Mouse (Mus musculus) frontal cortex, postnatal 25 days (tissue): ENCODE measurements around the gene Crp.

Experiments
- DNase-seq, 2 experiments: peaks; one replicate each; pipeline ENCODE4 v3.0.0; 2022; ENCODE audit warnings: low spot score in 2 of 2

The Crp gene

DNA sequence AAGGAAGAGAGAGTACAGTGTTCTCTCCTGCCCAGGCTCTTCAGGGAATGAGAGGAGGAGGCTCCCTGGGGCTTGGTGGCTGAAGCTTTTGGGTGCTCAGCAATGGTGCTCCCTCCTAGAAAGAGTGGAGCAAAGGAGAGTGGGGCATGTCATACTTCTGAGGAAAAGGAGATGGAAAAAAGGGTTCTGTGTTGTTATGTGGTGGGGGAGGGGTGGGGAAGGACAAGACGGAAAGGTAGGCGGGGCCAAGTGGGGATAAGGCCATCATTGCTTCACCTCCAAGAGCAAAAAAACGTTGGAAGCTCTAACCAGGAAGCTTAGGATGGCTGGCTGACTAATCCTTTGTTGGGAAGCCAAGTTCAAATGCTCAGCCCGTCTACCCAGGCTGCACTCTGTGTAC lies 14.1 kb downstream of the Crp start:
- DNase-seq: no peak

DNA sequence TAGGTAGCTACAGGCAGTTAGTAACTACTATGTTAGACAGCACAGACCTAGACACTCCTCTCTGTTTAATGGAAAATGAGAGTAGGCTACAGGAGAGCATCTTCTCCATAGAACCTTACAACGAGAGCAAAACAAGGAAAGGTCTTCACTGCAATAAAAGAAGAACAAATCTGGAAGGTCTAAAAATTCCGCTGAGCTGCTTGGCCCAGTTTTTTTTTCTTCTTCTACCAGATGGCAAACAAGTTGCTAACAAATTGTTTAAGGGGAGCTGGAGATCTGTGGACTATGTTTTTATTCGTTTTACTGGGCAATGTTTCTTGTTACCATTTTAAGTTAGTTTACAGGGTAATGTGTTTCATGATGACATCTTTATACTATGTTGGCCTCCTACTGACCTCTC lies 53.4 kb downstream of the Crp start:
- no peak for DNase-seq

DNA sequence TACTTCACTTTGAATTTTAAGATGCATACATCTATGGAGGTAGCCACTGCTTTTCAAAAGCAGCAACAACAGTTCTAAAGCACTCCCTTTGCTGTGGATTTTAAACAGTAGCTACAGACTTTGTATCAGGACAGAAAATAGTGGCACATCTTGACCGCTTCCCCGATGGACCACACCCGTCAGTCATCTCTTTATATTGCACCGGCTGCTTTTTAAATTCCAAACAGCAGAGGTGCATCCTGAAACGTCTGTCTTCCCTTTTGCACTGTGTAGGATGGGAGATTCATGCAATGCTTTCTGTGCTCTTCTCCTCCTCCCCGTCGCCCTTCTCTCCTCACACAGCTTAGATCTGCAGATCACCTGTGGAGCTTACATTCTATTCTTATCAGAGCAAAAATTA lies 57.3 kb downstream of the Crp start:
- no peak for DNase-seq

- DNase-seq: no peak
Observed at GRCm38 (mm10) chr1:172759525-172759924, 61.7 kb downstream of the Crp start.

- DNase-seq: no peak
Observed at GRCm38 (mm10) chr1:172779195-172779594, 81.3 kb downstream of the Crp start.

- no peak for DNase-seq
Observed at GRCm38 (mm10) chr1:172785322-172785721, 87.5 kb downstream of the Crp start.

GRCm38 (mm10) chr1:172785886-172786285 lies 88.0 kb downstream of the Crp start:
- DNase-seq: no peak

- DNase-seq: no peak
Observed at GRCm38 (mm10) chr1:172828975-172829374, 131.1 kb downstream of the Crp start.

DNA sequence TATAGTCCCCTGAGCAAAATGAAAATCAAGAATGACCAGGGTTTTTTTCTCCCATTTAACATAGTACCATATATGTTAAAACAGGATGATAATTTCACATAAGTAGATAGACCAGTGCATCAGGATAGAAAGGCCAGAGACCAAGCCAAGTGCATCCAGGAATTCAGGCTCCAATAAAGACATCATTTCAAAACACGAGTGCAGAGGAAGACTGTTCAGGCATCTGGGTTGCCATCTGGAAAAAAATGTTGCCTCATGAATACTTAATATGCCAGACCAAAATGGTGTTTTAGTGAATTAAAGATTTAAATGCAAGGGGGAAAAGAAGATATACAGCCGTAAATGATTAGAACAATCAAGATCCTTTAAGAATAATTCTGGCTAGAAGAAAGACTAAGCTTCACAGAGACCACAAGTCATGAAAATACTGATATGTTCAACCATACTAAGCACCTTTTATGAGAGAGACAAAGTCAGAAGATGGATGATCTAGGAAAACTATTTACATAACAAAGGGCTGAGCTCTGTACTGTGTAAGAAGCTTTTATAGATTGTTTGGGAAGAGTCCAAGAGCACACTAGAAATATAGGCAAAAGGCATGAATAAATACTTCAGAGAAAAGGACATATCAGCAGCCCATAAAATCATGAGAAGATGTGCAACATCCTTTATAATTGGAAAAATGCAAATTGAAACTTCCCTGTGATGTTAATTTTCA lies 149.3 kb downstream of the Crp start:
- DNase-seq: no peak

DNA sequence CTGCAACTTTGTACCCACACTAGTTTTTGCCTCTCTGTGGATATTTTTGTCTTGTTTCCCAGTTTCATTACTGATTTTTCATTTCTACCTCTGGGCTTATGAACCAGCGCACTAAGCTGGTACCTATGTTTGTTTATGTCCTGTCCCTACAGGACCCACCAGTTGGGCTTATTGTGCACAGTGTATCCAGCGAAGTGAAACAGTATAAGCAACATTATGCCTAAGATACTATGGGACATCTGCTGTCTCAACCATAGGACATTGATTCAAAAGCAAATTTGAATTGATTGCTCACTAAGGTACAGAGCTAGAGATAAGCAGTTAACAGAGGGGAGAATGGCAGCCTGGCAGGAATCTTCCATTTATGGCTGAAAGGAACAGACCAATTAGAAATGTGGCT lies 150.3 kb downstream of the Crp start:
- DNase-seq: no peak

DNA sequence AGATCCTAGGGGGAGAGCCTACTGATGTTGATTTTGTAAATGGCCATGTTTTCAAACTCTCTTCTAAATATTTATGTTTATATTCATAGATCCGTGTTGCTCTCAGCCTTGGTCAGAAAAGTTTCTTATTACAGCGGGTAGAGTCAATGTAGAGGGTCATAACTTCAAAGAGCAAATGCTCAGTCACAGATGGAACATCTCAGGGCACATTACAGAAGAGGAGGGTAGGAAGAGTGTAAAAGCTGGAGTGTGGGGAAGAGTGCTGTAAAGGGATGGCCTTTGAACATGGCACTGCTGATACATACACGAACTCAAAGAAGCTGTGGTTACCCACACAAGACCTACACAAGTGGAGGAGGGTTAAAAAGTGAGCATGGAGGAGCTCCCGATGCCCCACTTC lies 177.4 kb downstream of the Crp start:
- DNase-seq: no peak

DNA sequence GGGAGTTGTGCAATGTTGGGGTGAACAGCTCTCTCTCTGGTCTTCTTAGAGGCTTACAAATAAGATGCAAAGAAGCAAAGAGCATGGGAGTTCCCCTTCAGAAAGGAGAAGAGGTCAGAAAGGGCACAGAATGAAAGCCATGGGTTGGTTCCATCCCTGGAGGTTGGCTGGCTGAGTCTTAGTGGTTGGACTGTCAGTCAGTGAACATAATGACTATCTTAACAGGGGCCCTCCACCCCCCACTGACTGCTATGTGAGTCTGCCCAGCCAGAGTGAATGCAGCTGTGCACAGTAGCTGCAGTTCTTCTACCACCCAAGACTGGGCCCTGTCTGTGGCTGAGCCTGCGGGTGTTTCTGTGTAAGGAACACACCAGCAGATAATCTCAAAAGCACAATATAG lies 178.8 kb downstream of the Crp start:
- no peak for DNase-seq
